Mouse (Mus musculus): Measurements from ENCODE around the gene Crtac1.
A peak's percentile ranks its signal among the peaks of the same experiment; 100 is the strongest.

The Crtac1 gene

DNA sequence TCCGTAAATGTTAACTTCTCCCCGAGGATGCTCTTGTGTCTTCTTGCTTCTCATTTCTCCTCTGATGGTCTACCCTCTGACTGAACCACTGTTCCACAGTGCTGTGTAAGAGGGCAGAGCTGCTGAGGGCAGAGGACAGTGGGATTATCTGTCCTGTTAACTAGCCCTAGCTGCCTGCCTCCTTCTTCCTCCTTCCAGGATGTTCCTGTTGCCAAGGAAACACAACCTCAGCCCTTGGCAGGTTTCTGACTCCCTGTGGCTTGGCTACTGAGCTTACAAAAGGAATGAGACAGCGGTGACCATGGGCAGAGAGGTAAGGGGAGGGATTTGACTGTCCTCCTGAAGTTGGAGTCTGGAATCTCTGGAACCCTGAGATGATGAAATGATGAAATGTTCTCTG, 152.0 kb downstream of the Crtac1 start:
- no peak for DNase-seq (ENCODE audit: low spot score in 2 of 2)

DNA sequence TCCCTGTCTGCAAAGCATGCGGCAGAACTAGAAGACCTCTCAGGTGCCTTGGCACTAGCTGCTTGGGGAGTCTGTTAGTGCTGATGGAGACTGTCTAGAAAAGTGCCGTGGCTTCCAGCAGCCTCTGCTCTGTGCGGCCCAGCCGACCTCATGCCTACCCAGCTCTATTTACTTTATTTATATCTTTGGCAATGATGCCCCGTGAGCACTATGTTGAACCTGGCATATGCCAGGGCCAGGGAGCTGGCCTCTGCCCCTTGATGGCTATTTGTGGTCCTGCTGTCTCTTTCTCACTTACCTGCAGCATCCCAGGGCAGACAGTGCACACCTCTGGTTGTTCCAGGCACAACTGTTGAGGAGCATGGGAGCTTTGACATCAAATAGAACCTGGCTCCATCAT, 153.1 kb downstream of the Crtac1 start:
- DNase-seq (ENCODE audit: low spot score in 2 of 2) = no peak

DNA sequence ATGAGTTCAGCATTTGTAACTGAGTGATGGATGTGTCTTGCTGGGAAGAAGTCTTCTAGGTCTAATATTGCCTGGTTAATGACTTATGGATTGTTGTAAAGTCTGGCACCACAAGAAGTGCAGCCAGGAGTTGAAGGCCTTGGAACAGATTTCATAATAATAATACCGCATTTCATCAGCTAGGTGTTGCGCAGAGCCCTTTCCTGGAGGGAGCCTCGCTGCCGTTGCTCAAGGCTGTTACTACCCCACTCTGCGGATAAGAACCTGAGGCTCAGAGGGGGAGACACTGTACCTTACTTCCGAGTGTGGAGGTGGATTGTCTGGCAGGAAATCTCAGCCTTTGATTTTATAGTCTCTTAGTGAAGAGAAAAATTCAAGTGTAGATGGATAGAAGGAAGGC, 154.3 kb downstream of the Crtac1 start:
- DNase-seq (ENCODE audit: low spot score in 2 of 2) = no peak

GRCm38 (mm10) chr19:42272003-42272963, 159.3 kb downstream of the Crtac1 start:
- DNase-seq (ENCODE audit: low spot score in 2 of 2) = peak; percentile 93 to 99

- no peak for DNase-seq (ENCODE audit: low spot score in 2 of 2)
Measured at GRCm38 (mm10) chr19:42271182-42271581, 160.4 kb downstream of the Crtac1 start.

DNA sequence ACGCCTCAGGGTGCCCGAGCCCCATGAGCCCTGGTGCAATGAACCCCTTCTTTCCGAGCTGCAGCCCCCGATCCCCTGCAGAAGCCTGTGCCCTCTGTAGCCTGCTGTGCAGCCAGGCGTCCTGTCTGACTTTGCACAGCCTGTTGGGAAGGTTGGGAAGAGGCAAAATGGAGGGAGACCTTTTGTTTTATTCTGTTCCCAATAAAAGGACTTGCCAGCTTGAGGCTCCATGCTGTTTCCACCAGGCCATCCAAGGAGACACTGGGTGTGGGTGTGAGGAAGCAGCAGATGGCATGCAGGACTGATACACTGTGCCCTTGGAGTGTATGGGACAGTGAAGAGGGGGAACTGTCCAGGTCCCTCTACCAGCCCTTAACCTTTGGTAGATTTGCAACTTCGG, 161.5 kb downstream of the Crtac1 start:
- DNase-seq (ENCODE audit: low spot score in 2 of 2) = no peak

DNA sequence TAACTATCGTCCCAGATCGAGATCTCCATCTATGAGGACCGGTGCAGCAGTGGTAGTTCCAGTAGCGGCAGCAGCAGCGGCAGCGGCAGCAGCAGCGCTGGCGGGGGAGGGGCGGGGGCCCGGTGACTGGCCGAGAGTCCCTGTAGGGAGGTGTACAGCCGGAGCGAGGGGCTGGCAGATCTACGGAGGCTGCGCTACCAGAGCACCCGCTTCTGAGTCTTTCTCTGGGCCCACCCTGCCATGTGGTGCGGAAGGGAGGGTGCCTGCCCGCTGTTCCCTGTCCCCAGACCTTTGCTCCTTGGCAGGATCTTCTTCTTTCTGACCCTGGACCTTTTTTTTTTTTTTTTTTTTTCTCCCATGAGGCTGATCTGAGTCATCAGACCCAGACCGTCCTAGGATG, 163.2 kb downstream of the Crtac1 start:
- DNase-seq (ENCODE audit: low spot score in 2 of 2) = no peak

DNA sequence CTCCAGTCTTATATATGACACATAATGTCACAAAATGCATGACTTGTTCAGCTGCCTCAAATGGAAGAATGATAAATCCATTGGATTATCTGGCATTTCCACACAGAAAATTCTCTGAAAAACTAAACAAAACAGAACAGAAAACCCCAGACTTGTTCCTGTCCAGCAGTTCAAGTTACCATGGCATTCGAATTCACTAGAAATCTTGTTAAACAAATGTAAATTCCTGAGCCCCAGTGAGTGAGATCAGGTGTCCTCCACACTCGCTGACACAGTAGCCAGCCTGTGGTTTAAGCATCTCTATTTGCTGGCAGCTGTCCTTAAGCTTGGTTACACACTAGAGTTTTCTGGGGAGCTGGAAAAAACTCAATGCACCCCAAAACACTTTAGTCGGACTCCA, 168.1 kb downstream of the Crtac1 start:
- no peak for DNase-seq (ENCODE audit: low spot score in 2 of 2)

GRCm38 (mm10) chr19:42260486-42260885, 171.1 kb downstream of the Crtac1 start:
- no peak for DNase-seq (ENCODE audit: low spot score in 2 of 2)

- no peak for DNase-seq (ENCODE audit: low spot score in 2 of 2)
Measured at GRCm38 (mm10) chr19:42258596-42258995, 173.0 kb downstream of the Crtac1 start.

DNA sequence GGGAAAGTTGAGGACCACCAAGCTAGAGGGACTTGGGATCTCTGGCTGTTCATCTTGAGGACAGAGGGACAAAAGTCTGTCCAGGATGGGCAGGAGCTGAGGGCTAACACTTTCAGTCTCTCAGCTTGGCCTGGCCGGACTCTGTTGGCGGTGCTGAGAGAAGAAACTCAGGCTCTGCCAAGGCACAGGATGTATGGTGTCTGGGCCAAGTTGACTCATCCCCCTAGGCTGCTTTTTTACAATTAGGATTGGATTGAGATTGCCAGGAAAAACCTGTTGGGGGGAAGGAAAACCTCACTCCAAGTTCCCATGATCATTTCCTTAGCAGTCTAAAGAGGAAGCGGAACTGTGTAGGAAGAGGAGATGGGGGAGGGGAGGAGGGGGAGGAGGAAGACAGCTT, 173.6 kb downstream of the Crtac1 start:
- no peak for DNase-seq (ENCODE audit: low spot score in 2 of 2)

GRCm38 (mm10) chr19:42257241-42257635, 174.3 kb downstream of the Crtac1 start:
- no peak for DNase-seq (ENCODE audit: low spot score in 2 of 2)

- DNase-seq (ENCODE audit: low spot score in 2 of 2) = peak; percentile 16 to 41
Measured at GRCm38 (mm10) chr19:42256611-42257240, 174.9 kb downstream of the Crtac1 start.

- DNase-seq (ENCODE audit: low spot score in 2 of 2) = peak; percentile 36 to 40
Measured at GRCm38 (mm10) chr19:42255784-42256610, 175.6 kb downstream of the Crtac1 start.

DNA sequence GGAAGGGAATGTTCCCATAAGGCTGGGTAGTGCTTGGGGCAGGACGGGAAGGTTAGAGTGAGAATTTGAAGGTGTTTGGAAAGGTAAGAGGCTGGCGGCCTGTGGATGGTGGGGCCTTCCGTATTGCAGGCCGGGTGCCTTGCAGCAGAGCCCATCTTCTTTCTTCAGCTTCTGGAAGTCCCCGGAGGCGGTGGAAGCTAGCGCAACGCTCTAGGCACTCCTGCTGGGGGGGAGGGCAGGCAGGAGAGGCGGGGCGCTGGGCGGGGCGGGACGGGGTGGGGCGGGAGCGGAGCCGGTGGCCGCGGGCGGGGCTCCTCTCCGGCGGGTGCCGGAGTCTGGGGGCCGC, 176.2 kb downstream of the Crtac1 start:
- peak in 1 of 2 experiments; percentile 32 for DNase-seq (ENCODE audit: low spot score in 2 of 2)

DNA sequence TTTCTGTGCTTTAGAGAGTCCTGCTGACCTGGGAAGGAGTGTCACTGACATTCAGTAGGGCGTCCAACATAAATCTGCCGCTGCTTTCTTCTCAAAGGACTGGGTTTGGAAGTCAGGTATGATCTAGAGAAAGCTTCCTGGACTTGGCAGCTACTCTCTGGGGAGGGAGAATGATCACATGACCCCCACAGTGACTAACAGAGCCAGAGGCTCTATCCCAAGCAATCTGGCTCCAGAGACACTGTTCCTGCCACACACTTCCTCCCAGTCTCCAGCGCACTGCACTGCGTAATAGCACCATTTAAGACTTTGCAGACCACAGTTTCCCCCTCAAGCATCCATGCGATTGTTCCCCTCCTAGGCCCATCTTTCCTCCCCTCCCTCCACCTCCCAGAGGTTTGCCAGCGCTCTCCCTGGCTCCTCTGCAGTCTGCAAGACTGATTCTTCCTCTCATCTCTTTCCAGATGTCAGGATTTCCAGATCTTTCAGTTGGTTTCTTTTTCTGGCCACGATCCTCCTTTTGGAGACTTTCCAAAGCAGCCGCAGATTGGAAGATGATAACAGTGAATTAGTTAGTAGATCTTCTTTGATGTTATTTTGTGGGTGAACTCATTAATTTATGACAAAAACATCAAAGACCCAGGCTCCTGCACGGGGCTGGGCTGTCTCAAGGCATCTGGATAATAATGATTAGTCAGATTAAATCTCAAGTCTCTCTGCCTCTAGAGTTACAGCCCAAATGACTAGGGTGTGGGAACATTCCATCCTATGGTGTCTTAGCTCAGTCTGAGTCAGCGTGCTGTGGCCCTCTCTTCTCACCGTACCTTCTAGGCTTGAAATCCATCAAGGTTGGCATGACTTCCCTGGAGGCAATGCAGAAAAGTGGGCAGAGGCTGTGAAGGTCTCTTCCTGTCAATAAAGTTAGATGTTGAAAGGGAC, 181.3 kb downstream of the Crtac1 start:
- no peak for DNase-seq (ENCODE audit: low spot score in 2 of 2)

- DNase-seq (ENCODE audit: low spot score in 2 of 2) = no peak
Measured at GRCm38 (mm10) chr19:42247519-42247918, 184.1 kb downstream of the Crtac1 start, which contains the start of gene Golga7b. TSS of gene Golga7b (plus strand) at chr19:42247574.

DNA sequence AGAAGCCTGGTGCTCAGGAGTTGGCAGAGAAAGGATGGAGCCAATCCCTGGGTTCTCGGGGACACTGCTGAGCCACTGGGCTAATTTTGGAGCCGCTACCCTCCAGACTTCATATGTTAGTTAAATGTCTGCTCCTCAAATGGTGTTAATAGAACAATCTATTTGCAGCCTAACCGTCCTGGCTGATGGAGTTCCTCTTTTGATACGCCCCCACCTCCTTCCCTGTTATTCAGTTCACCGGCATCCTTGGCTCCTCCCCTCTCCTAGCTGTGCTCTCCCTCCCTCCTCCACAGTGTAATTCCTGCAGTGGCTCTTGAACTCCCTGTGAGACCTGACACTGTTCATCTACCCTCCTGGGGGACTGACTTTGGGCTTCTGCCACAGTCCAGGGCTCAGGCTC, 185.0 kb downstream of the Crtac1 start:
- DNase-seq (ENCODE audit: low spot score in 2 of 2) = no peak

DNA sequence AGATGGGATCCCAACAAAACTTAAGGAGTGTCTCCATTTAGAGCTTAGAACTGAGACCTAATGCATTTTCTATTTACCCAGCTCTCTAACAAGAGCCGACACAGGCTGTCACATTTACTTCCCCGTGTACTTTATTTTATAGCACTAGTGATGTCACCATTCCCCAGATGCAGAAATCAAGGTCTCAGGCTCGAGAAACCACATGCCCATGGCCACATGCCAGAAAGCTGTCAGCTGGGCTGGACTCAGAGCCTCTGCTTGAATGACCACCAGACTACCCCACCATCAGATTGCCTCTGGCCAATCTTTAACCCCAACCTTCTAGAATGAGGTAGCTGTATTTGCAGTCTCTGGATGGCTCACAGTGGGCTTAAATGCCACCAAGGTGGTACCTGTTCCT, 188.2 kb downstream of the Crtac1 start:
- no peak for DNase-seq (ENCODE audit: low spot score in 2 of 2)

GRCm38 (mm10) chr19:42240881-42241280, 190.7 kb downstream of the Crtac1 start:
- DNase-seq (ENCODE audit: low spot score in 2 of 2) = no peak

DNA sequence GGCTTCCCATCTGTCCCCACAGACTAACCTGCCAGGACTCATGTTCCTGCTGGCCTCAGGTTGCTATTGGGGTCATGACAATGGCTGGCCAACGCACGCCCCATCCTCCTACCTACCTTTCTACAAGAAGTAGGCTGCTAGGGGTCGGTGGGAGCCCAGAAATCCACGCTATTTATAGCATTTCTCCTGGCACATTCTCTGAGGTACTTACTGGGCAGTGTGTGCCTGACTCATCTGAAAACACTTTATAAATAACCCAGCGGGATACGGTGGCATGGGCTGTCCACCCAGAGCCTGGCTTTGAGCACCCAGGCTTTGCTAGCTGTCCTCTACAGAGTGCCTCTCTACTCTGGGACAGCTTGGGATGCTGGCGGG, 193.3 kb downstream of the Crtac1 start:
- DNase-seq (ENCODE audit: low spot score in 2 of 2) = no peak

Data from frontal cortex, postnatal 25 days (tissue).